Mouse (Mus musculus) limb, embryonic 14.5 days (tissue): ENCODE measurements around the gene Rbm20. TPM values are rescaled to one million over a fixed set of nuclear protein-coding genes. Genes with fewer than 3 reads are reported as not detected.

Source experiments
- ATAC-seq: fragments of 200-750 bp; cut with Nextera tagmentation; 2 replicates; pipeline ENCODE4 v1.8.0; 2017; ENCODE audit warnings: low read depth, moderate number of reproducible peaks, moderate TSS enrichment; ENCODE audit not compliant: low FRiP score
- DNase-seq: peaks from one replicate; pipeline ENCODE4 v3.0.0-alpha.2; 2015; ENCODE audit warnings: low spot score
- H3K27ac ChIP-seq: fragments of 300-500 bp; sonication (generic); replicated peaks from 2 replicates; pipeline ENCODE4 v1.5.1; 2014; ENCODE audit warnings: low read depth, mild to moderate bottlenecking, low read length, moderate library complexity, mixed read lengths
- H3K27me3 ChIP-seq: fragments of 300-500 bp; sonication (generic); 2 replicates; pipeline ENCODE4 v1.6.1; 2014; ENCODE audit warnings: low read length, mixed read lengths; ENCODE audit not compliant: control insufficient read depth, insufficient read depth
- H3K36me3 ChIP-seq: fragments of 300-500 bp; sonication (generic); 2 replicates; pipeline ENCODE4 v1.6.1; 2014; ENCODE audit warnings: mild to moderate bottlenecking, low read length, moderate library complexity, mixed read lengths; ENCODE audit not compliant: control insufficient read depth, insufficient read depth
- H3K4me1 ChIP-seq: fragments of 300-500 bp; sonication (generic); 2 replicates; pipeline ENCODE4 v1.6.1; 2014; ENCODE audit warnings: antibody characterized with exemption, low read length, mixed read lengths; ENCODE audit not compliant: control insufficient read depth, insufficient read depth
- H3K4me2 ChIP-seq: fragments of 300-500 bp; sonication (generic); replicated peaks from 2 replicates; pipeline ENCODE4 v1.6.1; 2014; ENCODE audit warnings: low read depth, mild to moderate bottlenecking, low read length, moderate library complexity; ENCODE audit not compliant: severe bottlenecking
- H3K4me3 ChIP-seq: fragments of 300-500 bp; sonication (generic); replicated peaks from 2 replicates; pipeline ENCODE4 v1.5.1; 2014; ENCODE audit warnings: low read length
- H3K9ac ChIP-seq: fragments of 300-500 bp; sonication (generic); 2 replicates; pipeline ENCODE4 v1.6.1; 2014; ENCODE audit warnings: mild to moderate bottlenecking, low read depth, low read length, moderate library complexity; ENCODE audit not compliant: severe bottlenecking
- H3K9me3 ChIP-seq: fragments of 300-500 bp; sonication (generic); 2 replicates; pipeline ENCODE4 v1.6.1; 2016; ENCODE audit warnings: low read length; ENCODE audit not compliant: control insufficient read depth
- POLR2A ChIP-seq: fragments of 200-500 bp; IDR thresholded peaks from 2 replicates; pipeline ENCODE4 v1.8.0; 2012; ENCODE audit warnings: inconsistent platforms, mild to moderate bottlenecking, moderate library complexity, borderline replicate concordance; ENCODE audit not compliant: insufficient read depth, insufficient read length; ENCODE audit errors: extremely low read depth
- WGBS: fragments of 180-500 bp; shearing (Covaris S2); extraction: QIAGEN DNeasy Blood & Tissue Kit; methylation state at CpG from one replicate; pipeline ENCODE4 v1.1.7; 2014; 5-methylcytosine and 5-hydroxymethylcytosine counted together
- polyA plus RNA-seq, 2 experiments: library from polyadenylated mRNA; depleted of rRNA in 1 of 2; stranded (reverse) in 1 of 2; unstranded in 1 of 2; fragments of >200 nt; fragmentation: Nextera tagmentation in 1 of 2; extraction: Ambion mirVana in 1 of 2; gene quantifications; 2 replicates each; pipeline versions ENCODE4 v1.2.1 to v1.2.3; 2012 to 2014

Rbm20 gene
- polyA plus RNA-seq, 2 experiments = 5.5 to 10.0 TPM

DNA sequence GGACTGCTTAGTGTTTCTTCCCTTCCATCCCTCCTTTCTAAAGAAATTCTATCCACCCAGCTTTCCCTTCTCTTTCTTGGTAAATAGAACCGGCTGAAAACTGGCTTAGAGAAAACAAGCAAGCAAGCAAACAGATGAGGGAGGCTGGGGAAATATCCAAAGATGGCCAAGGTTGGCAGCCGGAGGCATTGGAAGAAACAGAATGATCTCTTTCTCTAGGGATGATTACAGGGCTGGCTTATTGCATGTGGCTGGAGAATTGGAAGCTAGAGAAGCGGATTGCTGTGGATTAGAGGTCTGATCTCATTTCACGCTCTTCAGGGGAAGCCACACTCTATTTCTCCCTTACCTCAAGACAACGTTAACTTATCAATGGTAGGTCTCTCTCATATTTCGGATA lies 198.1 kb downstream of the Rbm20 start:
- no peaks in the 10 kb centered on the region for H3K36me3 ChIP-seq
- H3K27ac ChIP-seq = no peak overlapping the region
- H3K9ac ChIP-seq = no peak overlapping the region
- H3K27me3 ChIP-seq = no peaks in the 10 kb centered on the region
- no peaks in the 10 kb centered on the region for H3K4me1 ChIP-seq
- no peaks in the 10 kb centered on the region for H3K9me3 ChIP-seq
- WGBS = 87% methylated on average over 6 of the region's 6 CpGs
- DNase-seq (no peak), ATAC-seq (no peak)
- no peak overlapping the region for H3K4me2 ChIP-seq
- H3K4me3 ChIP-seq = no peak overlapping the region
- no peak for TF ChIP-seq POLR2A

DNA sequence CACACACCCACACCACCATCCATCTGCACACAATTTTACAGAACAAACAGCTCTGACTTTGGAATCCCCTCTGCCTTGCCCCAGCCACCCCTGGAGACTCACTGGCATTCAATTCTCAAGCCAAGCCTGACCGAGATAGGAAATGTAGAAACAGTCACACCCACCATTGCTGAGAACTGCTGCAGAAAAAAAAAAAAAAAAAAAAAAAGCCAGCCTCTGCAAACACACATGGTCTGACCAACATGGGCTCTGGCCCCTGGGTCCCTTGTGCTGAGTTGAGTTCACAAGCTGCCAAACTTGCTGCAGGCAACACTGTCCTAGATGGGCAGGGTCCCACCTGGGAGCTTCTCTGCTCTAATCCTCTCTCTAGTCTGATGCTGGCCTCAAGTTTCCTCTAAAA lies 200.7 kb downstream of the Rbm20 start:
- H3K4me2 ChIP-seq = no peak overlapping the region
- ATAC-seq (no peak), DNase-seq (no peak)
- no peak for TF ChIP-seq POLR2A
- no peaks in the 10 kb centered on the region for H3K36me3 ChIP-seq
- no peak overlapping the region for H3K27ac ChIP-seq
- no peaks in the 10 kb centered on the region for H3K9me3 ChIP-seq
- H3K4me3 ChIP-seq = no peak overlapping the region
- no peaks in the 10 kb centered on the region for H3K4me1 ChIP-seq
- H3K27me3 ChIP-seq = no peaks in the 10 kb centered on the region
- WGBS = 58% methylated on average over 1 of the region's 1 CpGs
- H3K9ac ChIP-seq = no peak overlapping the region

DNA sequence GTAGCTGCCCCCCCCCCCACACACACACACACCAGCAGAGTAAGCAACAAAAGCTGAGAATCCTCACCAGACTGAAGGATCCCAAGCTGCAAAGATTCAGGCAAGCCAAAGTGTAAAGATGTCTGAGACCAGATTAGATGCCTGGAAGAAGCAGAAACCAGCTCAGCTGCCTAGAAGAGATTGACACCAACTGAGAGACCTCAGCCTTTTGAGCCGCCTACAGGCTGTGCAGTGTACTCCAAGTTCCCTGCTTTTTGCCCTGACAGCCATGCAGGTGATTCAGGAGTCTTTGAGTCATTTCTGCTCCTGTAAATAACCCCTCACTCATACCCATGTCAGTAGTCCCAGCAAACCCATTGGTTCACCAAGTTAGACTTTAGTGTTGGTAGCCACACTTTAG lies 203.4 kb downstream of the Rbm20 start:
- H3K36me3 ChIP-seq = no peaks in the 10 kb centered on the region
- H3K9ac ChIP-seq = no peak overlapping the region
- DNase-seq (no peak), ATAC-seq (no peak)
- no peak for TF ChIP-seq POLR2A
- no peaks in the 10 kb centered on the region for H3K27me3 ChIP-seq
- no peak overlapping the region for H3K4me2 ChIP-seq
- 82% methylated on average over 1 of the region's 1 CpGs for WGBS
- H3K4me1 ChIP-seq = no peaks in the 10 kb centered on the region
- no peak overlapping the region for H3K4me3 ChIP-seq
- no peaks in the 10 kb centered on the region for H3K9me3 ChIP-seq
- H3K27ac ChIP-seq = no peak overlapping the region

DNA sequence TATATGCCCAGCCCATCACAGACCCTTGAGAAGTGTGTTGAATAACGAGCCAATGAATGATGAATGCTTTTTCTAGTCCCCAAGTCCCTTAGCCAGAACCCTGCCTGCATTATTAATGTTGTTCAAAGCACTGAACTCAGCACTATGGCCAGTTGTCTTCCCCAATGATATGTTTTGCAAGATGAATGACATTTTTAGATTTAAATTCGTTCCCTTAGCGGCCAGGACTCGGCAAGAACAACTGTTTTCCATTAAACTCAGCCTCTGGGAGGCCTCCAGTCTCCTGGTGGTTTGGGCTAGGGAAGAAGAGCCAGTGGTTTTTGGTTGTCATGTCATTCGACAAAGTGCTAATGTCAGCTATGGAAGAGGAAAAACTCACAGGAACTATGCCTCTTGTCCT lies 204.7 kb downstream of the Rbm20 start:
- Histone ChIP-seq H3K36me3 (no peaks in the 10 kb centered on the region), H3K9ac (no peak overlapping the region), H3K4me2 (no peak overlapping the region), H3K4me1 (no peaks in the 10 kb centered on the region), H3K9me3 (no peaks in the 10 kb centered on the region), H3K27me3 (no peaks in the 10 kb centered on the region), H3K27ac (no peak overlapping the region), H3K4me3 (no peak overlapping the region)
- WGBS = 47% methylated on average over 5 of the region's 5 CpGs
- DNase-seq = no peak
- TF ChIP-seq POLR2A = no peak
- no peak for ATAC-seq

DNA sequence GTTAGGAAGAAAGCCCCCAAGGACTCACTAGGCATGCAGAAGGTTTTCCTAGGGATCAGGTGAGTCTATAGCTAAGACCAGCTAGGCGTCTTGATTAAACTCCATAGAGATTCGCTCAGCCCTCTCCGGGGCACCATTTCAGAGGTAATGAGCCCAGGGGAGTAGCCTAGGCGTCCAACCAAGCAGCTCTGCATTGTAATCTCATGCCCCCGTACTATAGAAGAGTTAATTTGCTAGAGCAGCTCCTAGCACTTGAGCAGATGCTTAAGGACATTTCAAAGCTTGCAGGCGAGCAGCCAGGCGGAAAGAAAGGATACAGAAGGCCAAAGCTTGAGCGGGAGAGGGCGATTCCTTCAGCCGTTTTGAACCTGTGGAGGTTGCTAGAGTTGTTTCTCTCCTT lies 208.3 kb downstream of the Rbm20 start:
- no peaks in the 10 kb centered on the region for H3K36me3 ChIP-seq
- DNase-seq (no peak), ATAC-seq (no peak)
- no peak overlapping the region for H3K4me3 ChIP-seq
- no peak for TF ChIP-seq POLR2A
- no peak overlapping the region for H3K4me2 ChIP-seq
- H3K9me3 ChIP-seq = no peaks in the 10 kb centered on the region
- H3K9ac ChIP-seq = no peak overlapping the region
- 71% methylated on average over 10 of the region's 10 CpGs for WGBS
- 0 out of 2 replicates have a peak, but pooled peaks cover 3% of the 10 kb centered on the region for H3K4me1 ChIP-seq
- H3K27ac ChIP-seq = no peak overlapping the region
- no peaks in the 10 kb centered on the region for H3K27me3 ChIP-seq
